Mouse (Mus musculus) embryo, embryonic 11 days (tissue): ENCODE measurements around the gene Gm32717.
"Not testable (repeated sequence)": the region's sequence is repeated elsewhere in the genome, so short reads cannot be mapped to it uniquely, and the experiment has no call there.

Experiments
- DNase-seq: peaks from one replicate; pipeline ENCODE4 v3.0.0-alpha.2; 2015

The Gm32717 gene

DNA sequence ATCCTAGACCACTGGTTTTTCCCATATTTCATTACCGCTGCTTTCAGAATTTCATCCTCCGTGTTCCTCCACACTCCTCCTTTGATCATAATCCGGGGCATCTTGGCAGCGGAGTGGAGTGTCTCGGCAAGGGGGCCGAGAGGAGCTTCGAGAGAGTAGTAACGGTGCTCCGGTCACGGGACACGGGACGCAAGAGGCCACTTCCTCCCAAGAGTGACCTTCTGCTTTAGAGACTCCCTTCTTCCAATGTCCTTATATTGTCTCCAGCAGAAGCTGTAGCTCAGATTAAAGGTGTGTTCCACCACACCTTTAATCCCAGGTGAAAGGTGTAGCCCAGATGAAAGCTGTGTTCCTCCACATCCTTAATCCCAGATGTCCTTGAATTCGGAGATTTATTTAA lies at the start of gene Gm32717:
Gene Gm32717, minus strand, starts transcription at position 101 of the 400 bp plus-strand sequence.
- DNase-seq = not testable (repeated sequence)

DNA sequence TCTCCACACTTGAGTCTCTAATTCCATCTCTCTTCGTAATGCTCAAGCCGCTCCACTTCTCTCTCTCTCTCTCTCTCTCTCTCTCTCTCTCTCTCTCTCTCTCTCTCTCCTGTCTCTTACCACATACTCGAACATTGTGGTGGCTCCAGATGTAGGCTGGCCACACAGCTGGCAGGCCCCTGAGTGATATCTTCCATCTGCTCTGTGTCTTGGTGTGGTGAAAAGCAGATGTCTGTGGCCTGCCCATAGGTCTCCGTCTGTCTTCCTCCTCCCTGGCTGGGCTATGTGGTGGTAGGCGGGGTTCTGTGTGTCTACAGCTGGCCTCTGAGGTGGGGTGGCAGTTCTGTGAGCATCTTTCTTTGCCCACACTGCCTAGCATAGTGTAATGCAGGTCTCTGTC lies 42.4 kb upstream of the Gm32717 start:
- DNase-seq = not testable (repeated sequence)

DNA sequence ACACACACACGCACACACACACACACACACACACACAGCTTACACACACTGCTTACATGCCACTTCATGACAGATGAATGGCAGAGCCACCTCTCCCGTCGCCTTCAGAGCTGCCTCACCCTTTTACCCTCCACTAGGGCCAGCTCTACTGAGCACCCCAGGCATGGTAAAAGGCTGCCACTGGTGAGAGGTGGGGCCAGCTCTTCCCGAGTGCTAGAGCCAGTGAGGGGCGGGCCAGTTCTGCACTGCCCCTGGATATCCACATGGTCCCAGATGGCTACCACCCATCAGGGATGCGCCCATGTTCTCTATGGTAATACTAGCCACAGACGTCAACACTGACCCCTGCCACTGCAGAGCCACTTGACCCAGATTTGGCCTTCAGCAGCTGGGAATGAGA lies 42.0 kb upstream of the Gm32717 start:
- not testable (repeated sequence) for DNase-seq

DNA sequence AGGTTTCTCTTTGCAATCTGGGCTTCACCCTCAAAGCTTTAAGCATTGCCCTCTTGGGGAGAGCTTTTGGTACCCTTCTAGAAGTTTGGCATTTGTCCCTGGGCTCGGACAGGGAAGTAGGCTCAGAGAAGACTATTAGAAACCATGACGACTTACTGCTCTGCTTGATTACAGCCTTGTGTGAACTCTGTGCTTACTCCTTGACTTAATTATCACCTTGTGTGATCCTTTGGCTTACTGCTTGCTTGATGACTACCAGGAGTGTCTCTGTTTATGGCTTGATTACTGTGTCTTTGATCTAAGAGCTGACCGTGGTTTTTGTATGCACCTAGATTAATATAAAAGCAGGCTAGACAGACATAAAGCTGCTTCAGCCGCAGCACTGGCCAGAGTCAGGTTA lies 37.5 kb upstream of the Gm32717 start:
- not testable (repeated sequence) for DNase-seq

DNA sequence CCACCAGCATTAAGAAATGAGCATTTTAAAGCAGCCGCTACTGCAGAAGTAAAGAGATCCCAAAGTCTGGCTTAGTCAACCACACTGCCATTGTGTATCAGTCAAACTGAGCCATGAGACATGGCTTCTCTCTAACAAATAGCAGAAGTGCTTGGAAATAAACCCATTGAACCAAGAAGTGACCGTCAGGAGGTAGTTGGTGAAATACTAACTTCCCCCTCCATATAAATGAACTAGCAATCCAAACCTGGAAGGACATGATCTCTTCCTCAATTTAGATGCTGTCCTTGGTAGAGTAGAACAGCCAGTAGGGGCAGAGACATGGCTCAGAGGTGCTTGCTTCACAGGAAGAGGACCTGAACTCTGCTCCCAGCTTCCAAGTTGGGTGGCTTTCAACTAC lies 30.8 kb upstream of the Gm32717 start:
- DNase-seq = not testable (repeated sequence)

DNA sequence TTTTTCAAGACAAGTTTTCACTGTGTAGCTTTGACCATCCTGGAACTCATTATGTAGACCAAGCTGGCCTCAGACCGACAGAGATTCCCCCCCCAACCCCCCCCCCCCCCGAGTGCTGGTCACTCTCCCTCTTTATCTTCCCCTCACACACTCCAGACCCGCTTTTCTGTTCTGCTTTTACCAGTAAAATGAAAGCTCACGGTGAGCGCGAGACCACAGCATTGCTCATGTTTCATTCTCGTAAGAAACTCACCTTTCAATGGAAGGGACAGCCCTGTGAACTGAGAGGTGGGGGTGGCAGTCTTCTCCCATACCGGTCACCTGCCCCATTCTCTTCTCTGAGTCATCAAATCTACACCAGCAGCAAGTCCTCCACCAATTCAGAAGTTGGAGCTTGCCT lies 28.2 kb upstream of the Gm32717 start:
- not testable (repeated sequence) for DNase-seq

DNA sequence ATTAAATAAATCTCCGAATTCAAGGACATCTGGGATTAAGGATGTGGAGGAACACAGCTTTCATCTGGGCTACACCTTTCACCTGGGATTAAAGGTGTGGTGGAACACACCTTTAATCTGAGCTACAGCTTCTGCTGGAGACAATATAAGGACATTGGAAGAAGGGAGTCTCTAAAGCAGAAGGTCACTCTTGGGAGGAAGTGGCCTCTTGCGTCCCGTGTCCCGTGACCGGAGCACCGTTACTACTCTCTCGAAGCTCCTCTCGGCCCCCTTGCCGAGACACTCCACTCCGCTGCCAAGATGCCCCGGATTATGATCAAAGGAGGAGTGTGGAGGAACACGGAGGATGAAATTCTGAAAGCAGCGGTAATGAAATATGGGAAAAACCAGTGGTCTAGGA lies 17.8 kb upstream of the Gm32717 start, which contains the start of gene Gm32802:
Gene Gm32802, plus strand, starts transcription at position 301 of the 400 bp plus-strand sequence.
- DNase-seq = not testable (repeated sequence)

DNA sequence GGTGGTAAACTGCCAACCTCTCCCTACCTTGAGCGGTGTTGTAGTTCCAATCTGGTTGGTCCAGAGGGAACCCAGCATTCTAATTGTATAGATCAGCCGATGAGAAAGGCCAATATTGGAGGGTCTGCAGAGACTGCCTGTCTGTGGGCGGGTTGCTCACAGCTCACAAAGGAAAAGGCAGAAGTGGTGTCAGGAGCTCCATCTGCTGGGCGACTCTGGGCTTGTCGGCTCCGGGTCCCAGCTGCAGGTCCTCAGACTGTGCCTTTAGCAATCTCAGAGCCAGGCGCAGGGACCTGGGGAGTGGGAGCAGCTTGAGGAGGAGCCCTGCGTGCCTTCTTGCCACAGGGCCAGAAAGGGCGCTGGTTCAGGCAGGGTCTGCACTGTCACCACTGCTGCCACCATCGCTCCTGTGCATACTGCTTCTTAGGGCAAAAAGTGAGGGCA lies 10.3 kb upstream of the Gm32717 start:
- peak; percentile 77 for DNase-seq

DNA sequence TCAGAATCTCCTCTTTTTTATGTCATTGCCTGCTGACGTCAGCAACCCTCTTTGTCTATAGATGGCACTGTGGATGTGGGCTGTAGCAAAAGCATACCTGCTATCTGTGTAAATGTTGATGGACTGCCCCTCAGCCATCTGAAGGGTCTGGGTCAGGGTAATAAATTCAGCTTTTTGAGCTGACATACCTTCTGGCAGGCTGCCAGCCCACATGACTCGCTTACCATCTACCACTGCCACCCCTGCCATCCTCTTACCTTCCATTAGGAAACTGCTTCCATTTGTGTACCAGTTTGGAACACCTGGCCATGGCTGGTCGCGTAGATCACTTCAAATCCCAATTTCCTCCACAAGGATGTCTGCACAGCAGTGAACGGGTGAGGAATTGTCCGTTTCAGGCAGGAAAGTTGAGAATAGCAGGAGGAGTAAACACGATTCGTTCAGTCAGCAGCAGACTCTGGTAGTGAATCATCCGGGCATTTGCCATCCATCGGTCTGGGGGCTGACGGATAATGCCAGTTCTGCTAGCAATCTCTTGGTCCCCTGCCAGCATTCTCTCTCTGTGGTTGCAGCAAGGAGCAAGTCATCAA lies 8.5 kb upstream of the Gm32717 start:
- not testable (repeated sequence) for DNase-seq

DNA sequence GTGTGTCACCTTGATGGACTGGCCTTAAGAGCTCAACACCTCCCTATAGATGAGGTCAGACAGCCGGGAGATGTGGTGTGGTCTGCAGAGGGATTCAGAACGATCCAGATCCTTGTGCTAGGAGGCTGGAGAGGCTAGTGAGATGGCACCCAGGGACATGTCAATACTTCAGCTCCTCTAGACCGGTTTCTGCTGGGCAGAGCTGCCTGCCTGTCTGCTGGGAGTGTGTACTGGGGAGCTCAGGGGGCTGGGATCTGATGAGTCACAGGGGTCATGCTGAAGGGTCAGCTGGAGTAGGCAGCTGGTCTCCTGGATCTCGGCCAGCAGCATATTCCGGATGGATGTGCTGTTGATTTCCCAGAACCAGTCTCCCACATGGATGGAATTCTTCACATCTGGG lies 8.0 kb downstream of the Gm32717 start:
- not testable (repeated sequence) for DNase-seq

DNA sequence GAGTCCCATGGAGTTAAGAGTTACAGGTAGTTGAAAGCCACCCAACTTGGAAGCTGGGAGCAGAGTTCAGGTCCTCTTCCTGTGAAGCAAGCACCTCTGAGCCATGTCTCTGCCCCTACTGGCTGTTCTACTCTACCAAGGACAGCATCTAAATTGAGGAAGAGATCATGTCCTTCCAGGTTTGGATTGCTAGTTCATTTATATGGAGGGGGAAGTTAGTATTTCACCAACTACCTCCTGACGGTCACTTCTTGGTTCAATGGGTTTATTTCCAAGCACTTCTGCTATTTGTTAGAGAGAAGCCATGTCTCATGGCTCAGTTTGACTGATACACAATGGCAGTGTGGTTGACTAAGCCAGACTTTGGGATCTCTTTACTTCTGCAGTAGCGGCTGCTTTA lies 13.0 kb downstream of the Gm32717 start:
- not testable (repeated sequence) for DNase-seq

DNA sequence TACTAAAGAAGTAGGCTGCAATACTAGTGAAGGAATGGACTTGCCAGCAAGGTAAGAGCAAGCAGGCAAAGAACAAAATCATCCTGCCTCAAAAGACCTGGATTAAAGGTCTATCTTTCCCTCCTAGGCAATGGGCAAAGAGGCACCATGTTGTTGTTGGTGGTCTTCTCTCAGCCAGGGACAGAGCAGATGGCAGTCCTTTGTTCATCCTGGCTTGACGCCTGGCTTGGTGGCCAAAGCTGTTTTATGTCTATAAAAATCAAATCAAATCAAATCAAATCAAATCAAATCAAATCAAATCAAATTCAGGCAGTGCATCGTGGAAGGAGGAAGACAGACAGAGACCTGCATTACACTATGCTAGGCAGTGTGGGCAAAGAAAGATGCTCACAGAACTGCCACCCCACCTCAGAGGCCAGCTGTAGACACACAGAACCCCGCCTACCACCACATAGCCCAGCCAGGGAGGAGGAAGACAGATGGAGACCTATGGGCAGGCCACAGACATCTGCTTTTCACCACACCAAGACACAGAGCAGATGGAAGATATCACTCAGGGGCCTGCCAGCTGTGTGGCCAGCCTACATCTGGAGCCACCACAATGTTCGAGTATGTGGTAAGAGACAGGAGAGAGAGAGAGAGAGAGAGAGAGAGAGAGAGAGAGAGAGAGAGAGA lies 24.7 kb downstream of the Gm32717 start:
- not testable (repeated sequence) for DNase-seq

DNA sequence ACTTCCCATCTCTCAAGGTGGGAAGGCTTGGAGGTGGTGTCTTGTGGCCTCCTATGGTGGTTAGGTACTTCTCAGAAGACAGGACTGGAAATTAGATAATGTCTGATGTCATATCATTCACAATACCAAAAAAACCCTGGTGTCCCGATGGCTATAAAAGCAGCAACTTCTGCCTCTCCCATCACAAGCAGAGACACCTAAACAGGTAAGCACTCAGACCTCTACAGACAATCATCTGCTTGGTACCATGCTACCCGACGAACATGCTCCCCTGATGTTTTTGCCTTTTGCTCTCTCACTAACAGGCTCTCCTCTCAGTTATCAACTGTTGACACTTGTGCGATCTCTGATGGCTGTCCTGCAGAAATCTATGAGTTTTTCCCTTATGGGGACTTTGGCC lies 35.9 kb downstream of the Gm32717 start, which contains the start of gene Il22:
Gene Il22, plus strand, starts transcription at position 301 of the 400 bp plus-strand sequence.
- no peak for DNase-seq

DNA sequence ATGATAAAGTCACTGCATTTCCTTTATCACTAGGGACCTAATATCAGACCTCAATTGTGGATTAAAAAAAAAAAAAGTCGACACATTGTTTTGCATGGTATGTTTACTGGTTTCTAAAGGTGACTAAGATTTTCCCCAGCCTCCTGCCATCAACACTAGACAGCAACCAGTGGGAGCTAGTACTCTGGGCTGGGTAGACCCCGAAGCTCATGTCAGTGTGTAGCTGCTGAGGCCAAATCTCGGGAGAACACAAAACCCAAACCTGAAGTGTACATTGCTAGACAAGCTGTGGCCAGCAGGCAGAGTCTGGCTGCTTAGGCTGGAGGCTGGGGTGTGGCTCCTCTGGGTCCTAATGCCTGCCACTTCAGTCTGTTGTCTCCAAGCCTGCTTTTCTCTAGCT lies 45.4 kb downstream of the Gm32717 start:
- DNase-seq = not testable (repeated sequence)
